Mouse (Mus musculus) T-helper 17 cell (primary cell): ENCODE measurements around the gene Msi2.

ENCODE experiments used
- in situ Hi-C, 2 experiments: fragments of 300-600 bp; cut with MboI, MseI; formaldehyde crosslinking; loops; 1 replicate in 1 of 2; 2 replicates in 1 of 2; pipeline ENCODE4 v1.15.1; 2025; ENCODE audit warnings: high pct_unique_total_duplicates in 2 of 2

Msi2 gene

DNA sequence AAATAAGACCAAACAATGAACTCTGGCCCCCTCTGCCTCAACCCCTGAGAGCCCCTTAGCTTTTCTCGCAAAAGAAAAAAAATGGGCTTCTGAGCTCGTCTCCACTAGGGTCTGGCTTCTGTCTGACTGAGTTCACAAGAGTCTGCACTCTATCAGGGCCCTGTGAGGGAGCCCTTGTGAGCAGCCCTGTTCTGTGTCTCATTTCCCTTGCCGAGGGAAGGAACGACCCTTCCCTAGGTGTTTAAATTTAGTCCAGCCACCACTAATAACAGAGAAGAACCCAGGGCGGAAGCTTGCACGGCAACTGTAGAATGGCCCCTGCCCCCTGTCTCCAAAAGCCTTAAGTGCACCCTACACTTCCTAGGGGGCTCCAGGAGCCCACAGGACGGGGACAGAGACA, 299.2 kb downstream of the Msi2 start:
- in situ Hi-C loops: no loop called here

DNA sequence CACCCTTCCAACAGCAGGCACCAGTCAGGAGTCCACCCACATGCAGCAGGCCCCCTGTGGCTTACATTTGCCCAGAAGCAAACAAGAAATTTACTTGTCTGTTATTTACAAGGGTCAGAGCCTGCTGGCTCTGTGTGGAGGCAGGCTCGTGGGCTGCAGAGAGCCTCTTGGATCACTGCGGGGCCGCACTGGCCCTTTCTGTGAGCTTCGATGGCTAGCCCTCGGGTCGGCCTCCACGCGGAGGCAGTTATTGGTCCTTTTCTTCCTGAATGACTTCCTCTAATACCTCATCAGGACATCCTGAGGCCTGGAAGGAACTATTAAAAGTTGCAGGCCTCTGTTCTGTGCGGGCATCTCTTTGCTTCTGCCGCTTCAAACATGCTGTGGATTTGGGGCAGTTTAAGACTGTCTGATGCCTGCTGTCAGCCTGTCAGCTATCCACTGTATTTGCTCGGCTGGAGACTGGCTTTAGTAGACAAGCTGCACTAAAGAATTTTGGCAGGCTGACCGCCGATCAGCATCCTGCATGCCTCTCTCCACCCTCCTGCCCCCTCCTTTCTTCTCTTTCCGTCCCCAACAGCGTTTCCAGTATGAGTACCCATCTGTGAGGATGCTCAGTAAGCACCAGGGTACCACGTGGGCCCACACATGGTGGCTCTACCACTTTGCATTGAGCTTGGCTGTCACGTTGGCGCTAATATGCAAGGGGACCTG, 304.0 kb downstream of the Msi2 start:
- in situ Hi-C loops: no loop called here

DNA sequence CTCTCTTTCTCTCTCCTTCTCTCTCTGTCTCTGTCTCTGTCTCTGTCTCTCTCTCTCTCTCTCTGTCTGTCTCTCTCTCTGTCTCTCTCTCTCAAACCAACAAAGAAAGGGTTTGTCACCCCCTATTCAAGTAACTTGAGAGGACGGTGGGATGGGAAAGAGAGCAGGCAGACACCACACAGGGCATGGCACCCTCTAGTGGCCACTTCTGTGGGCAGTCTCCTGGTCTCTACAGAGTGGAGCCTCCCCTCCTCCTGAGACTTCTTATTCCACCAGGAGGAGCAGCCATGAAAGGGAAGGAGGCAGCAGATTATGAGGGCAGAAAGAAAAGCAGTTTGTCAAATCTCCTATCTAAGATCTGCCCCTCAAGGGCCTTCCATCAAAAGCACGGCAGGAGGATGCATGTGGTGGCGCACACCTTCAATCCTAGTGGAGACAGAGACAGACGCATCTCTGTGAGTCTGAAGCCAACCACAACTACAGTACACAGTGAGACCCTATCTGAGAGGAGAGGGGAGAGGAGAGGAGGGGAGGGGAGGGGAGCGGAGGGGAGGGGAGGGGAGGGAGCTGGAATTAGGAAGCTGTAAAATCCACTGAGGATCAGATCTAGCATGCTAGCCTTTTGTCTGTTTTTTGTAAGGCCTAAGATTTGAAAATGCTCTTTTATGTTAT, 305.8 kb downstream of the Msi2 start:
- in situ Hi-C loops: no loop called here

DNA sequence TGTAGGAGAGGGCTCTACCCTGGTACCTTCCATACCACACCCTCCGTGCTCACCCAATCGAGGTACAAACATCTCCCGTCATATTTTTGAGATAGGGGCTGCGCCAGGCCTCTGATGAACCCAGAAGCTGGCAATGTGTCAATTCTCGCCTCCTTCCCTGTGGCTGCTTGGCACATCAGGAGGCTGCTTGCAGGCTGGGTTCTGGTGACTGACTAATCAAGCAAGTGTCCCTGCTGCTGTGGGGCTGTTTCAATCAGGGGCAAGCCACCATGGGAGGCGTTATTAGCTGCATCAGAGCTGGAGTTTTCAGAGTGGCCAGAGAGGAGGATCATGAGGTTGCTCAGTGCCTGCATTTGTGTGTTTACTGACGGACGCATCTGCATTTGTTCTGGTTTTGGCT, 310.0 kb downstream of the Msi2 start:
- in situ Hi-C loops: no loop called here

DNA sequence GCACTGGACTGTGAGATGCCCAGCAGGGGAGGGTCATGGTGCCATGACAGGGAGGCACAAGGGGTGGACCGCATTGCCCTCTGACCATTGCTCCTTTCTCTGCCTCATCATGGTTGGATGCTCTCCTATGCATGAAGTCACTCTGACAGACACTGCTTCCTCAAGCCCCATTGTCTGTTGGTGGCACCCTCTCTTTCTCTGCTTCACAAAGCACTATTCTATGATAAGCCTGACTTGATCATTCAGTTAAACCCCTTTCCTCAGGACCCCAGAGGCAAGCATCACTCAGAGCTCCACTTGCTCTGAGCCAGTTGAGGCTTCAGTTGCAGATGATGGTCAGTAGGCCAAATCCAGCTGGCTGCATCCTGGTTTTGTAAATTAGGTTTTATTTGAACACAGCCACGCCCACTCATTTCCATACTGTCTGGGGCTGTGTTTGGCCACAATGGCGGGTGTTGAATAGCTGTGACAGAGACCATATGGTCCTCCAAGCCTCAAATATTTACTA, 311.9 kb downstream of the Msi2 start:
- in situ Hi-C loops: no loop called here

DNA sequence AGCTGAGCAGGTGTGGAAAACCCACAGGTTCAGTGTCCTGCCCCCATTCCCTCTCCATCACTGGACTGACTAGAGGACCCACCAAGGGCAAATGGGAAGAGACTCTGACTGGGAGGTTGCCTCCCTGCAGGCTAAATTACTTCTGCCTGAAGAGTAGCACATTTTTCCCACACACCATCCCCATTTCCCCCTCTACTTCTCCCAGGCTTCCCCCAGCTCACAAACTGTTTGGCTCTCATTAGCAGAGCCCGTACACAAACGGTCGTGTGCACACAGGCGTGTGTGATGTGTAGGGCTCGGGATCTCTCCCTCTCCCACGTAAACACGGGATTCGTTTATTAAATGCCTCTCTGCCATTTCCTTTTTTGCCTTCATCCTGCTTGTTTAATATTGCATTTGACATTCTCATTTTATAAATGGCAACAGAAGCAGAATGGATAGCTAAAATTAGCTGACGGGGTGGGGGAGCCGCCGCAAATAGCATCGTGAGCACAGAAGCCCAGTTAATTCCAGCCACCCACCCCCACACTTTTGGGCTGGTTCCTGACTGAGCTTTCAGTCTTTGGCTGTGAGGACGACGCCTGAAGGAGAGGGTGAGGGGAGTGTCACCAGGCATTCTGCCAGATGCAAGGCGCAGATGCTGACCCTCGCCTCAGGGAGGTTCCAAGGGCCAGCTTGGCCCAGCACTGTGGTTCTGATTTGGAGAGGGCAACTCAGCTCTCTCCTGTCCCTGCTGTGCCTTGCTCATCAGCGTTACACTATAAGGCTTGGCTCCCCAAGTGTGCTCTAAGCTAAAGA, 313.3 kb downstream of the Msi2 start:
- in situ Hi-C loops: no loop called here

DNA sequence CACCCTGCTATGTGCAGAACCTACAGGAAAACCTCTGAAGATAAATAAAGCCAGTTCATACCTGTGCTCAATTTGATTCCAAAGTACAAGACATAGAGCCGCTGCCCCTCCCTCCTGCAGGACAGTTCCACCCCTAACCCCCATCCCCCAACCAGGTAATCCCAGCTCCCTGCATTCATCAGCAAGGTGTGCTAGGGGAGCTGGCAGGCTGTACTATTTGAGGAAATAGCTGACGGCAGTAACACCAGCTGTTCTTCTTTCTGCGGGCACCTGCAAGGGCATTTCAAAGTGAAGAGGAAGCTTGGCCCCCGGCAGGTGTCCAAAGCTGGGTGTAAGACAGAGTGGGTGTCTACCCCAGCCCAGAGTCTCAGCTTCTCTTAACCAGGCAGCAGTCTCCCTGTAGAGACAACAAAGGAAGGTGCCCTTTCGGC, 314.1 kb downstream of the Msi2 start:
- in situ Hi-C loops: no loop called here

DNA sequence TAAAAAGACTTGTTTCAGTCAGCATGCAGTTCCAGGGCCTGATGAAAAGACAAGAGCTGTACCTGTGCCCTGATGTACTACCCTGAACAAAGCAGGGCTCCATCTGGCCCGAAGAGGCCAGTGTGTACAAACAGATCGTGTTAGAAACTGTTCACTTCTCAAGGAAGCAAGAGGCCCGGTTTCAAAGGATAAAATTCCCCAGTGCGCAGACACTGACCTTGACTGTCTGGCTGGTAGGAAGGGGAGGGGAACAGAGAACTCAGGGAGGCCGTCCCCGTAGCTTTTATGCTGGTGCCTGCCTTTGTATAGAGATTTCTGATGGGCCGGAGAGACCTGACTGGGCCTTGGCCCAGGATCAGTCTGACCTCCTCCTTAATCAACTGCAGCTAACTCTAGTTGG, 316.0 kb downstream of the Msi2 start:
- in situ Hi-C loops: no loop called here

DNA sequence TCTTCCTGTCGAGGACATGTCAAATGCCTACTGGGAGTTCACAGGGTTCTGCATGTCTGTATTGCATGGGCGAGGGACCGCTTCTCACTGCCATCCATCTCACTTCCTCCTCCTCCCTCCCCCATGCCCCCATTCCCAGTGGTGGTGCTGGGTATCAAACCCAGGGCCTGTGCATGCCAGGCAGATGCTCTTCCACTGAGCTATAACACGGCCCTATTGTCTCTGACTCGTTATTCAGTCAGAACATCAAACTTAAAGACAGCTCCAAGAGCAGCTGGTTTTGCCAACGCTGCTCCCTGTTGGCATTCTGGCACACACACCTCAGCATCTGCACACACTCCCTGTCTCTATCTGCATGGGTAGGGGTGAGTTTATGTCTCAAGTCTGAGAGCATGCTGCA, 317.0 kb downstream of the Msi2 start:
- in situ Hi-C loops: no loop called here

DNA sequence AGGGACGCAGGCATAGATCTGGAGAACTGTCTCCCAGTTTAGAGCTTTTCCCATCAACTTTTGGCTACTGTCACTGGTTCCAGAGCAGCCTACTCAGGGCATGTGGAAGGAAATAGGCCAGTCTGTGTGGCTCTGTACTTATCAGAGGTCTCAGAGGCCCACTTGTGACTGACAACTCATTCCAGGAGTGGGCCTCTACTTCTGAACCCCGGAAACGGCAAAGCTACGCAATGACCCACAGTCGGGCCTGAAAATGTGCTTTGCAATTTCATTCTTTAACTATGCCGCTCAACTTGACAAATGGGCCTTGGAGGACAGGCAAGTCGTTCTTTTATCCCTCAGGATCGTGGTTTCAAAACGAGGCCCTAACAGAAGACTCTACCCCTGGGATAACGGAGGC, 317.4 kb downstream of the Msi2 start:
- in situ Hi-C loops: no loop called here

DNA sequence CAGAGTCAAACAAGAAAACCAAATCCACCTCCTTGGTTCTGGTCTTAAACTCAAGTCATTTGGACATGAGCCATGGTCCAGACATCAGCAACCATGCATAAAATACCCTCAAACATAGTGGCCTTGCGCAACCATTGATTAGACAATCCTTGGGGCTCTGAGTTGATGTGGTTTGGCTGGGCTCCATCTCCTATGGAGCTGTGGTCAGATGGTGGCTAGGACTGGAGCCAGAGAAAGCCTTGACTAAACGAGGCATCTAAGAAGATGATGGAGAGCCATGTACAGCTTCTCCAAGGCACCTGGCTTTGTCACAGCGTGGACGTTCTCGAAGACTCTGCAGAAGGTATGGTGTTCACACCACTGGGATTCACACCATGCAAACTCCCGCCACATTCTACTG, 318.1 kb downstream of the Msi2 start:
- in situ Hi-C loops: no loop called here

DNA sequence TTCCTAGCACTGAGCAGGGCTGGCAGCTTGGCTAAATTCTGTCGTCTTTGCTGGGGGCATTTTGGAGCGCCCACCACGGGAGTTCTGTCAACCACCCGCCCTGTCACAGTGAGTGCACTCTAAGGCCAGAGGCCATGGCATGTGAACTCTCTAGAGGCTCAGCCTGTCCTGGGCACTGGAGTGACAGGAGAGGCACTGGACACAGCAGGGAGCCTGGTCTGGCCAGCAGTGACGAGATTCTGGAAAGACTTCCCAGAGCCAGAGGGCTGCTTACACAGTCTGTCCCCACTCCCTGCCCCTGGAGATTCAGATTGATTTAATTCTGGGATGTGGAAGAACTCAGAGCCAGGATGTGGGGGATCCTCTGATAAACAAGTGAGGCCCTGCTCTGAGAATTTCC, 318.9 kb downstream of the Msi2 start:
- in situ Hi-C loops: no loop called here

DNA sequence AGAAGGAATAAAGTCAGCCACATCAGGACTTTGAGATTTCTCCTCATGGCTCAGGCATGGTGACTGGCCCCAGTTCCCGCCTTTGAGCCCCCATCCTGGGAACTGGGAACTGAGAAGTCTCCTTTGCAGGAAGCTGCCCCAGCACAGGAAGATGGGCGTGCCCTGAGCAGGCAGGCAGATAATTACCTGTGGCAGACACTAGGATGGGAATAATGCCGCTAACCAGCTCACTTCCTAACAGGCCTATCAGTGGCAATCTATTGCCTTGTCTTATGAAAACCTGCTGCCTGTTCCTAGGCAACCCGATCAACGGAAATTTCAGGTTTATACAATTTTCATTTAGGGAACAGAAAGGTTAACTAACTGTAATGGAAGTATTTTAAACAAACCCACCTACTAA, 319.3 kb downstream of the Msi2 start:
- in situ Hi-C loops: no loop called here

DNA sequence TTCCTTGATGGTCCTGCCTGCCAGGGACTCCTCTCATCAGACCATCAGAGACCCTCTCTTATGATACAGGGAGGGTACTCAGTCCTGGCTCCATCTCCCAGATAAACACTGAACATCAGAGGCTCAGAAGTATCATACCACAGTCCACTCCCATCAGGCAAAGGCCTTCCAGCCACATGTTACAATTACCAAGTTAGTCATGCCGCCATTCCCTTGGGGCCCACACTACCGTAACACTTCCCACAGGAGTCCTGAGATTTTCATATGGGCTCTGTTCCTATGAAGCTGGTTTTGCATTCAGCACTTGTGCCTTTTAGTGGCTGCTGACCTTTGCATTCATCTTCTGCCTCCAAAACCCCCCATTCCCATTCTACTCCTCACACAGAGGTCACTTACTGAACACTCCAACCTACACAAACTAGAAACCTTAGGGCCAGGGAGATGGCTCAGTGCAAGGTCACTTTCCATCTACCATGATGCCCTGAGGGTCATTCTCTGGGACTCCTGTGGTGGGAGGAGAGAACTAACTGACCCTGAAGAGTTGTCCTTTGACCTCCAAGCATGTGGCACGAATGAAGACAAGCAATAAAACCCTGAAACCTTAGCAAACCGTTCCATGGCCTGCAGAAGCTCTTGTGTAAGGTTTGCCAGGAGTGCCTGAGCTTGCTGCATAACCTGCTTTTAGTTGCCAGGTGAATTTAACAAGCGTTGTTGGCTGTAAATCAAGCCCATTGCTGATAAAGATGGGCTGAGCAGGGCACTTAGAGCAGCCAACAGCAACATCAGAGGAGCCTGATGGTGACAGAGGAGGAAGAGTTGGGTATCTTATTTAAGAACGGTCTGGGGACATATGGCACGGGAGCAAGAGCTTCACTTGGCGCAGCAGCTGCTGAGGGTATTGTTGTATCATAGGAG, 323.0 kb downstream of the Msi2 start:
- in situ Hi-C loops: no loop called here

DNA sequence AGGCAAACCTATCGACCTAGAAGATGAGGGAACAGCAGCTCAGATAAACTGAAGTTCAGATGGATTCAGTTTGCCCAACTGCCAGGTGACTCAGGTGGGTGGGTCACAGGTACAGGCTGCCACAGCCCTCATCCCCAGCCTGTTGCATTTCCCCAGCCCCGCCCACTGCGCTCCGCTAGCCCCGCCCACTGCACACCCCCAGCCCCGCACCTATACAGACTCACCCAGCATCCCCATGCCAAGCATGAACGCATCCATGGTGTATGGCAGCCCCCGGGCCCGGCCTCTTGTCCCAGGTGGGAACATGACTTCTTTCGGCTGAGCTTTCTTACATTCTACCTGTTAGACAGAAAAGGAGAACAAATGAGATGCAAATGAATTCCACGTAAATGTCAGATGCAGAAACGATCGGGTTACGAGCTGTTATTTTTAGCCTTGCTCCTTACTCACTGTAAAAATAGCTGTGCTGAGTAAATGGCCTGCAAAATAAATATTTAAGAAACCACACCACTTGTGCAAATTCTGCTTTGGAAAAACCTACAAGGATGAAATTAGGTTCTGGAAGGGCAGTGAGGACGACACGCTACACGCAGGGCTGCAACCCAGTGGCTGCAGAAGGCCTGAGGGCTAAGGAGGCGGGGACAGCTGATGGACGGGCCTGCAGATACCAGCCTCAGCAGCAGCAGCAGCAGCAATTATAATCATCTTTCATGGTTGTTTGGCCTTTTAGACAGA, 323.8 kb downstream of the Msi2 start:
- in situ Hi-C loops: no loop called here

DNA sequence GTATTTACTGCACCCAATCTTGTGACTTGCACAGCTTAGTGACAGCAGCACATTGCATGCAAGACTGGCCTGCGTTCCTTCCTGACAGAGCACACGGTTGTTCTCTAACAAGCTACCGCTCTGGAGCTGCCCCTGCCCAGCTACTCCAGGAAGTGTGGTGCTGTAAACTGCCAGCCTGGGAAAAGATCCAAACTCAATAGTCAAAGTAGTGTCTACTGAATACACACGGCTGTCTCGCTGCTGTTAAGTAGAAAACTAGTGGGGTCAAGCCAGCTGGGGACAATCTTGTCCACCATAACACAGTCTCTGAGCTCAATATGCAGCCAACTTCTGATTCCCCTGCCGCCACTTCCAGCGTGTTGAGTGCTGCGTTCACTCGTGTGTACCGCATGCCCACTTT, 325.6 kb downstream of the Msi2 start:
- in situ Hi-C loops: no loop called here

DNA sequence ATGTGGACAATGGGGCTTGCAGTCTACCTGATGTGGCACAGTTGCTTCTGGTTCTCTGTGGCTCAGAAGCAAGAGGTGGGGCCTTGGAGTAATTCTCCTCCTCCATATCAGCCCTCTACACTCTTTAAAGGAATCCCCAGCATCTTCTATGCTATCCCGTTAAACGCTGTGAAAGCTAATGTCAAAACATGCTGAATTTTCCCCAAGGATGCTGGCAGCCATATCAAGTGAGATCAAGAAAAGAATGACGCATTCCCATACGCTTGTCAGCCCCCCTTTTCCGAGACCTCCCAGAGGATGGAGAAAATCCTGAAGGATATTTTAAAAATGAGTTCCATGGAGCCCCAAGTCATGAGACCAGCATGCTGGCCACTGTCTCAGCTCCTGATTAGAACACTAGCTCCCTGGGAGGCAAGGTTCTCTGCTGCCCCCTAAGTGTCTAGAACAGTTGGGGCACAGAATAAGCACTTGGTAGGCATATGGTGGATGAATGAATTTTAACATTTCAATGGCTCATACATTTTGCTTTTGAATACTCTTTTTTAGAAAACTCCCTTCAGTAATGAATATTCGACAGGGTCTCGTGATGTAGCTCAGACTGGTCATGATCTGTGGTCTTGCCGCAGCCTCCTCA, 327.0 kb downstream of the Msi2 start:
- in situ Hi-C loops: no loop called here

DNA sequence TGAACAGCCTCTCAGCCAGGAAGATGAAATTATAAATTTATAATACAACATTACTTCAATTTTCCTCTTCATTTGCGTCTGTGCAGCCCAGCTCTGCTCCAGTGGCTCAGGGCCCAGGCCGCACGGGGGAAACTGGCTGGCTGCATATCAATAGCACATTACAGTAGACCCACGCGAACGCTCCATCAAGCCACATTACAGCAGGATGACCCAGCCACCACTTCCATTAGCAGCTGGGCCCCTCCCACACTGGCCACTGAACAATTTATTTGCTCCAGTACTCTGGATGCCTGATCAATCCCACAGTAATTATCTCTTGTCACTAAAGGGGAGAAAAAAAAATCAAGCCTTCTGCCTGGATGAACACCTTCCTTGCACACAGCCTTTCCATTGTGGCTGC, 328.8 kb downstream of the Msi2 start:
- in situ Hi-C loops: no loop called here

DNA sequence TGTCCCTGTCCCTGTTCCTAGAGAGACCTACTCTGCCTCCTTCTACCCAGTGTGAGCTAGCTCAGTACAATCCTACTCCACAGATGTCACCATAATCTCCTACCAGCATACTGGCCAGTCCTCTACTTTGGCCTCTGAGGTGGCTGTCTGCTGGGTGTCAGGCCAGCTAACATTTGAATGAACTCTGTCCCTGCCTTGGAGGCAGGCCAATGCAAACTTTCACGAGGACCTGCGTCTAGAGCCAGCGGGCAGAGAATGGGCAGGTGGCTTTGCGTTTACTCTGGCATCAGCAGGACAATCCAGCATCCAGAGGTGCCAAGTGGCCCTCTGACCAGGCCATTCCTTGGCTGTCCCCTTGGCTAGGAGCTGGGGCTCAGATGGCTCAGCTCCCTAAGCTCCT, 331.4 kb downstream of the Msi2 start:
- in situ Hi-C loops: no loop called here

DNA sequence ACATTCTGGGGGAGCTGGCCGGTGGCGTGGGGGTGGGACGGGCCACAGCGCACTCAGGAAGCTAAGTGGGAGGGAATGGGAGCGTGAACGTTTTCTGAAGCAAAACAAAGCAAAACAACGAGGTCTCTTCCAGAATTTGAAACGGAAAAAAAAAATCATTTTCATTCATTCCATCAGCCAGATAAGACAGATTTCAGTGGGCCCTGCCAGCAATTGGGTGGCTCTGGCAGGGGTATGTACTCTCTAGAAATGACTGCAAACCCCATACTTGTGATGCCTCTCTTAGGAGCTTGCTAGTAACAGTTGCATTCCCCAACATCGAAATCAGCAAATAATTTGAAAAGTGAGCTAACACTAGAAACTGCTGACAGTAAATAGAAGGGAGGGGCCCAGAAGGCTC, 335.9 kb downstream of the Msi2 start:
- in situ Hi-C loops: no loop called here
